Mouse (Mus musculus) lung, postnatal 0 days (tissue): ENCODE measurements around the gene Nsf. TPM values are rescaled to one million over a fixed set of nuclear protein-coding genes. Genes with fewer than 3 reads are reported as not detected.
A peak's percentile ranks its signal among the peaks of the same experiment; 100 is the strongest.

Experiments used
- ATAC-seq: fragments of 200-750 bp; cut with Nextera tagmentation; 2 replicates; pipeline ENCODE4 v1.8.0; 2017; ENCODE audit warnings: moderate library complexity
- DNase-seq: peaks from one replicate; pipeline ENCODE4 v3.0.0-alpha.2; 2016; ENCODE audit warnings: low spot score
- H3K27ac ChIP-seq: fragments of 300-500 bp; sonication (generic); 2 replicates; pipeline ENCODE4 v1.5.1; 2014; ENCODE audit warnings: antibody characterized with exemption, mild to moderate bottlenecking, low read length, mixed read lengths
- H3K27me3 ChIP-seq: fragments of 300-500 bp; sonication (generic); replicated peaks from 2 replicates; pipeline ENCODE4 v1.6.1; 2014; ENCODE audit warnings: low read length, mixed read lengths; ENCODE audit not compliant: insufficient read depth
- H3K36me3 ChIP-seq: fragments of 300-500 bp; sonication (generic); 2 replicates; pipeline ENCODE4 v1.6.1; 2014; ENCODE audit warnings: low read length, mixed read lengths; ENCODE audit not compliant: insufficient read depth
- H3K4me1 ChIP-seq: fragments of 300-500 bp; sonication (generic); 2 replicates; pipeline ENCODE4 v1.6.1; 2014; ENCODE audit warnings: antibody characterized with exemption, low read depth, low read length, mixed read lengths; ENCODE audit not compliant: insufficient read depth
- H3K4me2 ChIP-seq: fragments of 300-500 bp; sonication (generic); replicated peaks from 2 replicates; pipeline ENCODE4 v1.6.1; 2014; ENCODE audit warnings: low read depth, mild to moderate bottlenecking, low read length, moderate library complexity, mixed read lengths
- H3K4me3 ChIP-seq: fragments of 300-500 bp; sonication (generic); 2 replicates; pipeline ENCODE4 v1.5.1; 2014; ENCODE audit warnings: low read depth, low read length
- H3K9ac ChIP-seq: fragments of 300-500 bp; sonication (generic); replicated peaks from 2 replicates; pipeline ENCODE4 v1.6.1; 2014; ENCODE audit warnings: low read depth, mild to moderate bottlenecking
- H3K9me3 ChIP-seq: fragments of 300-500 bp; sonication (generic); 2 replicates; pipeline ENCODE4 v1.6.1; 2016; ENCODE audit warnings: low read length, mixed read lengths
- CTCF ChIP-seq: IDR thresholded peaks from 2 replicates; pipeline ENCODE4 v1.5.1; 2016; ENCODE audit warnings: antibody characterized with exemption, mild to moderate bottlenecking
- EP300 ChIP-seq: IDR thresholded peaks from 2 replicates; pipeline ENCODE4 v1.6.1; 2016; ENCODE audit warnings: antibody characterized with exemption, mild to moderate bottlenecking, control low read depth
- WGBS: fragments of 180-500 bp; shearing (Covaris S2); extraction: QIAGEN DNeasy Blood & Tissue Kit; methylation state at CpG from one replicate; pipeline ENCODE4 v1.1.7; 2014; 5-methylcytosine and 5-hydroxymethylcytosine counted together
- polyA plus RNA-seq: library from polyadenylated mRNA; unstranded; fragments of >200 nt; fragmentation: Nextera tagmentation; extraction: Ambion mirVana; gene quantifications from 2 replicates; pipeline ENCODE4 v1.2.1, GENCODE M21; 2015

Gene Nsf
- polyA plus RNA-seq: 44.7 and 47.3 TPM in 2 replicates

DNA sequence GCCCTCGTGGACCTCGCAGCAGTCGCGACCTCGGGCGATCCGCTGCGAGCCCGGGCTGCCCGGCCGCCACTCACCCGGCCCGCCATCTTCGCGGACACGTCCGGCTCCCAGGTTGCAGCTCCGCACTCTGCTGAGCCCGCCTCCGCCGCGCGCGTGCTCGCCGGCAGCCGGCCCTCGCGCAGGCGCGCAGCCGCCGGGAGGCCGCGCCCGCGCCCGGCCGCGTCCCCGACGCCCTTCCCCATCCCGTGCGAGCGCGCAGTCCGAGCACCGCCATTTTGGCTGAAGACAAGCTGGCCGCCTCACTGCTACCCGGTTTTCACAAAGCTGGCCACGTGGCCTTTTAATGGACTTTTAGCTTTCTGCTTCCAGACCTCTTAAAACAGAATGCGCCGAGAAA is at the start of gene Nsf:
Nsf (minus strand) TSS at position 161 of the 397 bp plus-strand sequence.
- Histone ChIP-seq H3K27ac (peak within 1 kb of the TSS; percentile 66), H3K36me3 (no peaks in the 10 kb centered on the region), H3K27me3 (no peaks in the 10 kb centered on the region), H3K4me2 (peak within 1 kb of the TSS; percentile 88), H3K4me3 (peak within 1 kb of the TSS; percentile 76), H3K9ac (peak within 1 kb of the TSS; percentile 79), H3K9me3 (no peaks in the 10 kb centered on the region), H3K4me1 (peaks cover 3% of the 10 kb centered on the region; the same call in 1 of the 2 replicates)
- TF ChIP-seq EP300 (no peak), CTCF (no peak)
- ATAC-seq (peak; percentile 99), DNase-seq (peak; percentile 95)
- 0% methylated on average over 39 of the region's 53 CpGs for WGBS

DNA sequence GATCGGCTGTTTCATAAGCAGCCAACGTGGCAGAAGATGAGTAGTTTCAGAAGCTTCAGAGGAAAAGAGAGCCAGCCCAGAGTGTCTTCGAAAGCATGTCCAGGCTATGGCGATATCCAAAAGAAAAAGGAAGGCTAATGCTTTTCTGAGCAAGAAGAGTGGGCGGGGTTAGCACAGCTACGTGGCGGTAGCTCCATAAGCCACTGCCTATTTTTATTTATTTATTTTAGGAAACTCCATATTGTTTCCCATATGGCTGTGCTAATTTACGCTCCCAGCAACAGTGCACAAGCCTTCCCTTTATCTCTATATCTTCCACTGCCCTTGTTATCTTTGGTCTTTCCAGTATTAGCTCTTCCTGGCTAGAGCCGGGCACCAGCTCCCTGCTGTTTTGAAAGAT is 49.5 kb upstream of the Nsf start:
- Histone ChIP-seq H3K36me3 (no peaks in the 10 kb centered on the region), H3K9ac (no peak overlapping the region), H3K27me3 (no peaks in the 10 kb centered on the region), H3K27ac (no peak overlapping the region), H3K4me1 (no peaks in the 10 kb centered on the region), H3K4me3 (no peak overlapping the region), H3K4me2 (no peak overlapping the region), H3K9me3 (no peaks in the 10 kb centered on the region)
- no peak for TF ChIP-seq EP300
- TF ChIP-seq CTCF: no peak
- WGBS: 60% methylated on average over 9 of the region's 9 CpGs
- ATAC-seq (no peak), DNase-seq (no peak)

DNA sequence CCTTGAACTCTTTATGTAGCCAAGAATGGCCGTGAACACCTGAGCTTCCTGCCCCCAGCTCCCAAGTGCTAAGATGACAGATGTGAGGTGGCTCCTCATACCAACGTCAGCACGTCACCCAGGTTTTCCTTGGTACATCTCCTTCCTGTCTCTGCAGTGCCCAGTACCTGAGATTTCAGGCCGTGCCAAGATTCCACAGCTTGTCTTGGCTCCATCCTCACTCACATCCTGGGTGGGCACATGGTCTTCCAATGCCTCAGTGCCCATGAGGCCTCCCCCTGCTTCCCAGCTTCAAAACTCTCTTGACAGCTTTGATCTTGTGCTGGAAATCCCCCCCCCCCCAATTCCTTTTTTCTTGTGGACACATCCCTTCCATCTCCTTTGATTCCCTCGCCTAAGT is 48.3 kb upstream of the Nsf start:
- no peak for TF ChIP-seq CTCF
- no peak for TF ChIP-seq EP300
- Histone ChIP-seq H3K27me3 (no peaks in the 10 kb centered on the region), H3K4me3 (no peak overlapping the region), H3K9me3 (no peaks in the 10 kb centered on the region), H3K9ac (no peak overlapping the region), H3K36me3 (no peaks in the 10 kb centered on the region), H3K4me1 (no peaks in the 10 kb centered on the region), H3K27ac (no peak overlapping the region), H3K4me2 (no peak overlapping the region)
- DNase-seq: no peak
- 64% methylated on average over 5 of the region's 5 CpGs for WGBS
- no peak for ATAC-seq

DNA sequence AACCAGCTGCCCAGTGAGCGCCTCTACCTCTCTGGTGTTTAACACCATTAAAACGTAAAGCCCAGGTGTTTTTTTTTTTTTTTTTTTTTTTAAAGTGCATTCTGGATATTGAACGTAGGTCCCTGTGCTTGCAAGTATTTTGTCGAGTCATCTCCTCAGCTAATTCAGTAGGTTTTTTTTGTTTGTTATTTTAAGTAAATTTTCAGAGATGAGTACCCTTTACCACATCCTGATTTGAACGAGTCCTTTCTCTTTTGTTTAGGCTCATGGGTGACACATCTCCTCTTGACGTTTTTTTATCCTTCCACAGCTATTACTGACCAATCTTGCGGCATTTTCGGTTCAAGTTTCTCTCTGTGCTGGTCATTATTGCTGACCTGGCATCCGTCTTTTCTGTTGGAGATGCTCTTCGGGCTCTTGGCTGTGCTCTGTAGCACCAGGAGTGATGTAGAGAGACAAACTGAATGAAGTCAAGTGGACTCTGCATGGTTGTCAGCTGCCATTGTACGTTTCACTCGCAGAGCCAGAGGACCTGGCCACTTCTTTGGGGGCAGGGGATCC is 47.6 kb upstream of the Nsf start:
- no peak overlapping the region for H3K4me2 ChIP-seq
- DNase-seq (no peak), ATAC-seq (no peak)
- 69% methylated on average over 12 of the region's 12 CpGs for WGBS
- no peak overlapping the region for H3K27ac ChIP-seq
- H3K9ac ChIP-seq: no peak overlapping the region
- no peaks in the 10 kb centered on the region for H3K4me1 ChIP-seq
- no peaks in the 10 kb centered on the region for H3K9me3 ChIP-seq
- H3K27me3 ChIP-seq: no peaks in the 10 kb centered on the region
- no peaks in the 10 kb centered on the region for H3K36me3 ChIP-seq
- TF ChIP-seq EP300: no peak
- no peak for TF ChIP-seq CTCF
- H3K4me3 ChIP-seq: no peak overlapping the region

DNA sequence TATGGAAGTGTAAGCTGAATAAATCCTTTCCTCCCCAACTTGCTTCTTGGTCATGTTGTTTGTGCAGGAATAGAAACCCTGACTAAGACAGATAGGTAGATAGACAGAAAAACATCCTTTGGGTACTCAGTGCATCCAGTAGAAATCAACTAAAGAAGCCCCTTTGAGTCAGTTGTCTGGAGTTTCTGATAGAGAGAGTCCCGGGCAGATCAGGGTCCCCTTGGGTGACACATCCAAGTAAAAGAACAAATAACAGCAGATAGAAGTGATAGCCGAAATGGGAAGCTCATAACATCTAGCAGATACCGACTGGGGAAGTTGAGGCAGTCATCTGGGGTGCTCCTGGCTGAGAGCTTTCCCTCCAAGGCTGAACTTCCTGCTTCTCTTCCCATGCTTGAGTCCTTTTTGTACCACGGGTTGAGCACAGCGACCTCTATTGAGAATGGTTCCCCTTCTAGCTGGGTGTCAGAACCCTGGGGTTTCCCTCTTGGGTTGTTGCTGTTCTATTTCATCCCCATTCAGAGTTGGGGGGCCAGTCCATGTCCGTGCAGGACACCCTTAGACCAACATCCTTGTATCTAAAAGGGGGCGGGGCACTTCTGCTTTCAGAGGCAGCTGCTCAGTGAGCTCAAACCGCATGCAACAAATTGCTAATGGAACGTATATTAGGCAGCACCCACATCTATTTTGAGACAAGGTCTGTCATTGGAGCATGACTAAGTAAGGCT is 47.0 kb upstream of the Nsf start:
- Histone ChIP-seq H3K4me3 (no peak overlapping the region), H3K9me3 (no peaks in the 10 kb centered on the region), H3K27ac (no peak overlapping the region), H3K27me3 (no peaks in the 10 kb centered on the region), H3K4me1 (no peaks in the 10 kb centered on the region), H3K9ac (no peak overlapping the region), H3K36me3 (no peaks in the 10 kb centered on the region), H3K4me2 (no peak overlapping the region)
- ATAC-seq: no peak; the same call in 1 of the 2 replicates
- DNase-seq: no peak
- no peak for TF ChIP-seq CTCF
- TF ChIP-seq EP300: no peak
- WGBS: 67% methylated on average over 9 of the region's 9 CpGs

DNA sequence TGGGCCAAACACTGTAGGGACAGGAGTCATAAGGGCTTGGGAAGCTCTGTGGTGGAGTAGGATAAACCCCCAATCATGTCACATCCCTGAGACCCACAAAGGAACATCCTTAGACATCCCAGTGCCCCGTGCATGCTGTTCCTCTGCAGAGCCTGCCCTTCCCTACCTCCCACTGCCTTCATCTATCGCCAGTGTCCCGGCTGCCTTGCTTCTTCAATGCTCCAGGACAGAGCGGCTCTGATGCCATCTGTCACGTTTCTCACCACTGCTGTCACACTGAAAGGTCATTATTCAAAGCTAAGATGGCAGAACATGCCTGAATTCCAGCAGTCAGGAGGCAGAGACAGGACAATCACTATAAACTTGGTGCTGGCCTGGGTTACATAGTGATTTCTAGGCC is 44.9 kb upstream of the Nsf start:
- Histone ChIP-seq H3K4me3 (no peak overlapping the region), H3K9me3 (no peaks in the 10 kb centered on the region), H3K4me1 (no peaks in the 10 kb centered on the region), H3K27ac (no peak overlapping the region), H3K9ac (no peak overlapping the region), H3K27me3 (no peaks in the 10 kb centered on the region), H3K4me2 (no peak overlapping the region), H3K36me3 (no peaks in the 10 kb centered on the region)
- TF ChIP-seq EP300 (no peak), CTCF (no peak)
- no peak for ATAC-seq
- DNase-seq: no peak
- 66% methylated on average over 5 of the region's 5 CpGs for WGBS
